Mouse (Mus musculus) thymus, postnatal 10 days (tissue): ENCODE measurements around the gene Paxip1.

Experiments
- DNase-seq, 2 experiments: peaks; one replicate each; pipeline ENCODE4 v3.0.0; 2021; ENCODE audit warnings: low spot score in 2 of 2

The Paxip1 gene

DNA sequence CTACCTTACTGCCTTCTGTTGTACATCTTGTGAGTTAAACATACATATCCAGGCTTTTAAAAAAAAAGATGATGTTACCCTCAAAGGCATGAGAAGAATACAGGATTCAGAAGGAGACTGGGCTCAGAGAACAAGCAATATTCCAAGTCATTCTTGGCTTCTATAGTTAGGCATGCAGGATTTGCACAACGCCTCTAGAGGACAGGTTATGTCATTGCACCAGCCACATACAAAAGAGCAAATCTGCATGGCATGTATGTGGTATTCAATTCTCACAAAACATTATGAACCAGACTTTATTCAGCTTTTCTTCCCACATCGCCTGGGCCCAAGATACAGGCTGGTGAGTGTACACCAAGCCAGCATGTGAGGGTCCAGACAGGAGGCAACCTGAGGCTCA lies 67.0 kb downstream of the Paxip1 start:
- DNase-seq, result no peak

DNA sequence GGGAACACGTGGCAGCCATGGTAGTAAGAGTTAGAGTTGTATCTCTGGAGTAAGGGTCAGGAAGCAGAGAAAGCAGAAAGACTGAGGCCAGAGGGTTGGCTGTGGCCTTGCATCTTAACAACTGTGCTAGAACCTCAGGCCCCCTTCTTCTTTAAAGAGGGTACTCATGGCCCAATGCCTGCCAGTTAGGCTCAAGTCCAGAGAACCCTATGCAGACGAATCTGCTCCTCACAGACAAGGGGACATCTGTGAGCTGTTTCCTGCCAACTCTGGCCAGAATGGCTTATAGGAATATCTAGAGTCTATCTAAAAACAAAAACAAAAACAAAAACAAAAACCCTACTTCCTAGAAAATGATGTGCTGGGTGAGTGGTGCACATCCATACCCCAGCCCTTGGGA lies 72.2 kb downstream of the Paxip1 start:
- no peak for DNase-seq

DNA sequence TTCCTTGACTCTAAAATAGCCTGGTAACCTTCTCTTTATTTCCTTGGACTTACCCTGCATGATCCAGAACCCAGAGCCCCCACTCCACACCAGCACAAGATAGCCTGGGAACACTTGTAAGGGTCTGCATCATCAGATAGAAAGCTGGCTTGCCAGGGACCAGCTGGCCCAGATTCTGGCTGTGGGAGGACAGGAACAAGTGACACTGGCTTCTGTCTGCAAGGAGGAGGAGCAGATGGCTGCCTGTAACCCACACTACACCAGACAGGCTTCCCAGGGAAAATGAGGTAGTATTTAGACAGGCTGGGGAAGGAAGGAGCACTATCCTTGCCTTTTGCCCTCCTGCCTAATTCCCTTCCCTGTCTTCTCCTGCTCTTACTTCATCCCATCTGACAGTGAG lies 74.2 kb downstream of the Paxip1 start:
- DNase-seq, result no peak

DNA sequence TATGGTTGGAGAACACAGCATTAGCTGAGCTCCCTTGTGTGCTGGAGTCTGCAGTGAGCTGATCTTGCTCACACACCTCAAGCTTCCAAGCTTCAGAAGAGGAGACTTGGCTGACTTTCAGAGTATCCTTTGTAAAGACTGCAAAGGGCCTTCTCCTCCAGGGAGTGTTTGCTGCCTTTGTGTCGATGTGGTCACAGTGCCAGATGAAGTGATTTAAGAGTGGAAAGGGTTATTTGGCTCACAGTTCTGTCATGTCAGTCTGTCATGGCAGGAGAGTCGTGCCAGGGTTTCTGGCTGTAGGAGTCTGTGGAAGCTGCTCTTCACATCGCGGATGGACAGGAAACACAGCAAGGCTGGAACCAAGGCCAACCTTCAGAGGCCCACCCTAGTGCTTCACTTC lies 75.5 kb downstream of the Paxip1 start:
- DNase-seq, result no peak

DNA sequence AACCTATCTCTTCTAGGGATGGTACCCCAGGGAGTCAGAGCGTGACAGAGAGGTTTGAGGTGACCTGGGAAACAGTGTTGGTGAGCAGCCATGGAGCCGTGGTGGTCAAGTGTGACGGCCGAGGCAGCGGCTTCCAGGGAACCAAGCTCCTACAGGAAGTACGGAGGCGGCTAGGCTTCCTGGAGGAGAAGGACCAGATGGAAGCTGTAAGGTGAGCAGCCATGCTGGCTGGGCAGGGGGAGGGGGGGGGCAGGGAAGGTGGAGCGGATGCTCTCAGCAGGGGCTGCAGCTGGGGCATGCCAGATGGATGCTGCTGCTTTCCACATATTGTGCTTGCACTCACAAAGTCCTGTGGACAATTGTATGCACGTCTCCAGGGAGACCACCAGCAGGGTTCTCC lies 77.1 kb downstream of the Paxip1 start:
- DNase-seq, result no peak

DNA sequence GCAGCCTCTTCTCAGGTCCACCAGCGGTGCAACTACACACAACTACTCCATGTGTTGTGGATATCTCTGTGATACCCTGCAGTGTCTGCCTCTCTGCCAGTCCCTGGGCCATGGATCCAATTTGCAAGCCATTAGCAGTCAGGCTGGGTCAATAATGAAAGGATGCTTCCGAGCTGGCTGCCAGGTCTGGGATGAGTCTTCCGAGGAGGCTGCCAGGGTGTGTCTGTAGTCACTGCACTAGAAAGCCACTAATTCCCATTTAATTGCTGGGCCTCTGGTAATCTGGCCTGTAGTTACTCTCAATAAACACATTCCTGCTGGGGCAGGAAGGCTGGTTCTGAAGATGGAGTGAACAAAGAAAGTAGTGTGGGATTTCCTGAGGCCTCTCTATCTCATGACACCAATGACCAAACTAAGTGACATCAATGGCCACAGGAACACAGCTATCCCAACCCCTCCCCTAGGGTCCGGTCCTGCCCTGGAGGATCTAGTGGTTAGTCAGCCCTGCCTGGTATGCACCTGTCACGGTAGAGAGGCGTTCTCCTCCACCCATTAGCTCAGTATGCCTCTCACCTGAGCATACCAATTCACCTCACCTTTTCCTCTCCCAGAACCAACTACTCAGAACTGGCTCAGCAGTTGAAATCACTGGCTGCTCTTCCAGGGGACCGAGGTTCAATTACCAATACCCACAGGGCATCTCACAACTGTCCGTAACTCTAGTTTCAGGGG lies 79.9 kb downstream of the Paxip1 start:
- no peak for DNase-seq

DNA sequence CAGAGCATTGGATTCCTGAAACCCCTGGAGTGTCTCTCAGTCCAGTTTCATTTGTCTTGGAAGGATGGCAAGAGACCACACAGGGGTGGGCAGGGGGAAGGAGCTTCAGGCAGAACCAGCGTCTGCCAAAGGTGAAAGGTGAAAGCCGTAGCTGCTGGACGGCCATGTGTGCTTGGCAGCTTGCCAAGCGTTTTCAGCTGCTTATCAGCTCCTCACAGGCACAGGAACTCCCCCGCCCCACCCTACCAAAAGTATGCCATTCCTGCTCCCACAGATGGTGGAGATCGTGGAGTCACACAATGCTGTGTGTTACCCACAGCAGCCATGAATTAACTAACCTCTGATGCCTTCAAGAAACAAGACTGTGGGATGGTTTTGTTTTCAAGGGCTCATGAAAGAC lies 83.3 kb downstream of the Paxip1 start:
- DNase-seq, result no peak

DNA sequence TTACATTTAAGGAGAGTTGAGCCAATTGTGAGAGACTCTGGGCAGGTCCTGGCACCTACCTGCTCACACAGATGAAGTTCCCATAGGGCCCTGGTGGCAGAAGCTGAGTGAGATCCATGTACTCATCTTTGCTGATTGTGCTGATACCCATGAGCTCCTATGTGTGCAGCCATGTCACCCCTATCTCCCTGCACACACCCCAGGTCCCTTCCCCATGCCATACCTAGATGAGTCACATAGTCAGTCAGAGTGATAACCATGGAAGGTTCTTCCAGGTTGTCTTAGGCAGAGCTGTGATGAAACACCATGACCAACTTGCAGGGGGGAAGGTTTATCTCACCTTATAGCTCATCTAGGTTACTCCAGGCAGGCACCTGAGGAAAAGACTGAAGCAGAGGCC lies 84.2 kb downstream of the Paxip1 start:
- no peak for DNase-seq

DNA sequence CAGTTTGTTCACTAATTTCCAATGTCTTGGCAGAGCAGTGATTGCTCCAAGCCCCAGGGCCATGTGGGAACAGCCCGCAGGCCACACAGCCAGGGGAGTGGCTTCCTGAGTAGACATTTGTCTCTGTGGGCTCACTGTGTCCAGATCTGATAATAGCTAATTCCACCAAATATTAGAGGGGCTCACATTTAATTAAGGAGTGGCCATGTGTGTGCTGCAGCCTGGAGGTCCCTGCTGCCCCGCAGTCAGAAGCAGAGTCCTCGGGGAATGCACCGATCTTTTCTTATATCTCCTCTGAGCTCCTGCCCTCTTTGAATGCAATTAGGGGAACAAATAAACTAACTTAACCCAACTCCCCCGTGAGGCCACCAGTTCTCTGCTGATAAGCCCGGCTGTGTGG lies 84.9 kb downstream of the Paxip1 start:
- DNase-seq, result no peak

DNA sequence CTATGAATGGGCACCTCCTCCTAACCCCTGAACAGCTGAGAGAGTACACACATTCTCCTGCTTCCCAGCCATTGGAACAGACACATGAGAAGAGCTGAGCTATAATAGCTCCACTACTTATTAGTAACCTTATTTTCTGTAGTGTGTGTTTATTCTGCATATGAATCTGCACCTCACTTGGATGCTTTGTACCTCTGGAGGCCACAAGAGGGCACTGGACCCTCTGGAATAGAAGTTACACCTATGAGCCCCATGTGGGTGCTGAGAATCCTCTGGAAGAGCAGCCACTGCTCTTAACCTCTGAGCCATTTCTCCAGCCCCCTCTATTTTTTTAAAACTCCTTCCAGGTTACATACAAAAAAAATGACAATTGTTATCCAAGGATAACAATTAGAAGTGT lies 86.5 kb downstream of the Paxip1 start:
- no peak for DNase-seq

DNA sequence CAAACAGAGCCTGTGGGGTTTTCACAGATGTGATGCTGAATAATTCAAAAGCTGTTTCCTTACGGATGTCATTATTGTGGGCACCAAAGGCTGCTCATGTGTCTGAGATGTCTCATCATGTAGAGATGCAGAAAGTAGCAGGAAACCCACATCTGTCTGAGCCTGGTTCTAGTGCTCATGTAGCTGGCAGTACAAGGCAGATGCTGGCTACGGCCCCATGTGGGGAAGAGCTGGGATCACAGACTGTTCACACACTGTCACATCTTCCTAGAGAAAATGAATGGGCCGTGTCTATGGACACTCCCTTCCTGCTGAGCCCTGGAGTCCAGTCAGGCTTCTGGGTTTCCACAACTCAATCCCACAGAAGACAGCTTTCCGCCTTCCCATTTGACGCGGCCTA lies 89.0 kb downstream of the Paxip1 start:
- DNase-seq, result no peak
